In the genomic region with DNA sequence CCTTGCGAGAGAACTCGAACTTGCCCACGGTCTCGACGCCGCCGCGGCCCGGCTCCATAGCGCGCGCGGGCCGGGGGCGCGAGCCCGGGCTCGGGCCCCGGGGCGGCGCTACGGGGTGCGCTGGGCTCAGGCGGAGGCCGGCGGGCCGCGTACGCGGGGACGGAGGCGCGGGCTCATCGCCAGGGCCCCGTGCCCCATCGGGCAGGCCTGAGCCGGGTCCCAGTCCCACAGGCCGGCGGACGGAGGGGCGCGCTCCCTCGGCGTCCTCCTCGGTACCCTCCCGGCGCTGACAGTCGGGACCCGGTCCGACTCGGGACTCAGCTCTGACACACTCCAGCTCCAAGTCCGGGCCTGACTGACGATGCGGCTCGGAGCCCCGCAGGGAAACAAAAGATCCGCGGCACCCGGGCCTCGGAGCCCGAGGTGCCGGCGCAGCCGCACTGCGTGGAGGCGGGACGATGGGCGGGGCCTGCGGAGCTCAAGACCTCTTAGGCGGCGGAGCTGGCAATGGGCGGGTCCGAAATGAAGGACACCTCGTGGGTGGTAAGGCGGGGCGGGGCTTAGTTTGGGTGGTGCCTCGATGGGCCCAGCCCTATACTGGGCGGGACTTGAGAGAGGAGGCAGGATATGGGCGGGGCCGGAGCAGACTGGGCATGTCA, we compare ENCODE assay signal across 8 mouse cellular contexts. TPM values are rescaled to one million over a fixed set of nuclear protein-coding genes. Genes with fewer than 3 reads are reported as not detected.
DNase-seq lines count a peak whose midpoint lies in the region; ATAC-seq and TF ChIP-seq lines count a peak whose summit lies in the region.

Ulk1 (minus strand) TSS at position 431 of the 659 bp plus-strand sequence.

- peak; percentile 95 for DNase-seq in G1E (ENCODE audit: low spot score)
- DNase-seq in cerebellum, adult 18-20 months: peak; percentile 100
- DNase-seq in forebrain, postnatal 0 days: peak; percentile 99
- DNase-seq in heart, postnatal 4 days: peak; percentile 100
- peak; percentile 99 for DNase-seq in layer of hippocampus, adult 8-10 months (ENCODE audit: low spot score in 2 of 2)
- DNase-seq in ovary, adult 18-20 months (ENCODE audit: low spot score): peak; percentile 99
- peak; percentile 100 for DNase-seq in thymus, postnatal 0 days (ENCODE audit: low spot score)

- peak; percentile 96 for ATAC-seq in G1E (ENCODE audit: extremely low read depth, insufficient number of reproducible peaks, low FRiP score, poor library complexity, severe bottlenecking)
- ATAC-seq in forebrain, postnatal 0 days: peak; percentile 97
- ATAC-seq in lung, embryonic 15.5 days (ENCODE audit: borderline replicate concordance, extremely low read depth, low FRiP score, low TSS enrichment): peak; percentile 95

- peak within 1 kb of the TSS; percentile 88 for H3K27ac ChIP-seq in forebrain, postnatal 0 days (ENCODE audit: low read depth, low read length)
- H3K27ac ChIP-seq in lung, embryonic 15.5 days: peak within 1 kb of the TSS; percentile 79

- peak within 1 kb of the TSS; percentile 96 for H3K4me2 ChIP-seq in forebrain, postnatal 0 days (ENCODE audit: low read depth)
- peak within 1 kb of the TSS; percentile 95 for H3K4me2 ChIP-seq in lung, embryonic 15.5 days

- WGBS in forebrain, postnatal 0 days: 3% methylated on average over 76 of the region's 80 CpGs
- WGBS in lung, embryonic 15.5 days: 1% methylated on average over 79 of the region's 80 CpGs

- H3K9me3 ChIP-seq in G1E (replicated peaks): no peaks in the 10 kb centered on the region
- H3K9me3 ChIP-seq in forebrain, postnatal 0 days (ENCODE audit: low read length): no peaks in the 10 kb centered on the region
- H3K9me3 ChIP-seq in lung, embryonic 15.5 days: no peaks in the 10 kb centered on the region

- H3K4me1 ChIP-seq in G1E (ENCODE audit: insufficient read depth, low read depth, low read length): peaks cover 61% of the 10 kb centered on the region
- peaks cover 26% of the 10 kb centered on the region for H3K4me1 ChIP-seq in forebrain, postnatal 0 days (ENCODE audit: insufficient read depth)
- peaks cover 29% of the 10 kb centered on the region for H3K4me1 ChIP-seq in lung, embryonic 15.5 days

- H3K4me3 ChIP-seq in G1E (ENCODE audit: low read depth, low read length): peak within 1 kb of the TSS; percentile 96
- peak within 1 kb of the TSS; percentile 98 for H3K4me3 ChIP-seq in forebrain, postnatal 0 days (ENCODE audit: low read depth, low read length)
- peak within 1 kb of the TSS; percentile 92 for H3K4me3 ChIP-seq in lung, embryonic 15.5 days

- no peak for TF ChIP-seq CTCF in G1E (IDR thresholded peaks at IDR 0.05; ENCODE audit: low read depth, low read length)
- no peak for TF ChIP-seq CTCF in forebrain, postnatal 0 days (IDR thresholded peaks at IDR 0.05; ENCODE audit: low read depth)

- peaks cover 32% of the 10 kb centered on the region for H3K36me3 ChIP-seq in G1E (replicated peaks)
- peaks cover 9% of the 10 kb centered on the region for H3K36me3 ChIP-seq in forebrain, postnatal 0 days (ENCODE audit: insufficient read depth)
- peaks cover 4% of the 10 kb centered on the region; the same call in 1 of the 2 replicates for H3K36me3 ChIP-seq in lung, embryonic 15.5 days

- H3K27me3 ChIP-seq in G1E (ENCODE audit: insufficient read depth, low read length): no peaks in the 10 kb centered on the region
- H3K27me3 ChIP-seq in forebrain, postnatal 0 days (ENCODE audit: insufficient read depth, low read length): no peaks in the 10 kb centered on the region
- no peaks in the 10 kb centered on the region; the same call in 1 of the 2 replicates for H3K27me3 ChIP-seq in lung, embryonic 15.5 days

- H3K9ac ChIP-seq in forebrain, postnatal 0 days: peak within 1 kb of the TSS; percentile 98
- peak within 1 kb of the TSS; percentile 97 for H3K9ac ChIP-seq in lung, embryonic 15.5 days

RNA-seq across cellular contexts. Expression of gene Ulk1, which starts in this region (rescaled TPM):
- total RNA-seq in G1E (2014; fragmentation: Nextera tagmentation) (70.7 and 75.9 TPM in 2 replicates), G1E (2017) (12.9 and 19.0 TPM in 2 replicates)
- 233 and 256 TPM in 2 replicates for polyA plus RNA-seq in G1E (2012)
- total RNA-seq in forebrain, postnatal 0 days (2014; rRNA removed): 49.8 and 65.9 TPM in 2 replicates
- polyA plus RNA-seq in forebrain, postnatal 0 days (2015; fragmentation: Nextera tagmentation; extraction: Ambion mirVana): 16.8 and 20.8 TPM in 2 replicates
- total RNA-seq in heart, postnatal 4 days (2021): 10 to 100 TPM; 49.8 to 51.1 TPM
- 10 to 100 TPM; 67.6 to 84.3 (median 74.0) TPM for total RNA-seq in layer of hippocampus, adult 8-10 months (2022)
- 19.1 and 19.7 TPM in 2 replicates for polyA plus RNA-seq in lung, embryonic 15.5 days (2015; fragmentation: Nextera tagmentation; extraction: Ambion mirVana)
- 9.7 and 12.3 TPM in 2 replicates for polyA plus RNA-seq in thymus, postnatal 0 days (2015; fragmentation: Nextera tagmentation; extraction: Ambion mirVana)

Comparison
In these comparisons a context has a peak if more than half of its experiments do, and no peak if none do; other contexts are left out.
1. Peak in every context shown above with its lines: DNase-seq, ATAC-seq, H3K4me3 ChIP-seq and H3K27ac ChIP-seq.
2. RNA of gene Ulk1 (polyA plus RNA-seq): 233 to 256 TPM in G1E; 16.8 to 20.8 TPM in forebrain, postnatal 0 days, 19.1 to 19.7 TPM in lung, embryonic 15.5 days and 9.7 to 12.3 TPM in thymus, postnatal 0 days; every median in the first group is over 10 times any median in the second.